Mouse (Mus musculus) cerebellum, adult 8-10 months (tissue): Measurements from ENCODE around the gene Olfr917.

Experiments used
- DNase-seq: peaks from one replicate; pipeline ENCODE4 v3.0.0; 2022

The Olfr917 gene

DNA sequence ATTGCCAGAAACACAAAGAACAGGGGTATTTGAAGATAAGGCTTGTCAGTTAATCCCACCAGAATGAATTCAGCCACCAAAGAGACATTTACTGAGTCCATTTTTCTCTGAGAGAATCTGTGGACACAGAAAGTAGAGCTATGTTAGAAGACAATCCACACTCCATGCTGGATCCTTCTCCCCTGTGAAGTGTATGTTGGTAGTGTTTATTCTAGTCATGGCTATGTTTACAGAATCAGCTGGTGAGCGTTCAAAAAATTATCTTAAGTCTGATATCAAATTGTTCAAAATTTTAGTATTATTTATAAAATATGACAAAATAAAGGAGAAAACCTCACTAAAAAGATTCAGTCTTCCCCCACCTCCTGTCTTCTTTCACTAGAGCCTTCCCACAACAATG, at the start of gene Olfr917:
TSS of gene Olfr917 (minus strand) at position 101 of the 400 bp plus-strand sequence.
- no peak for DNase-seq

DNA sequence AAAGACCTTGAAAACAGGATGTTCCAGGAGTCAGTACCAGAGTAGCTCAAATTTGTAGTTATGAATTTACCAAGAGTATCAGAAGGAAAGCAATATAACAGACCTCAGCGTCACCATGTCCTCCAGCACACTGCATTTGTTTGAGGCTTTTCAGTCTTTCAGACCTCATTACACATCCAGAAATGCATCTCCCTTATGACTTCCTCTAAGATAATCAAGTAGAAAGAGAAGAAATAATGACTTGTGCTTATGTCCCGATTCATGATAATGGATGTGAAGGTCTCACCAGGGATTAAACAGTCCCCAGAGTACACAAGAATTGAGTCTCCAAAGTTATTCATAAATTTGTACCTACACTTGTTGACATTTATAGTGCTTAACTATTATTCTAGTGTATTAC, 8.9 kb upstream of the Olfr917 start, which contains the start of gene Olfr918:
TSS of gene Olfr918 (minus strand) at position 101 of the 400 bp plus-strand sequence.
- no peak for DNase-seq

DNA sequence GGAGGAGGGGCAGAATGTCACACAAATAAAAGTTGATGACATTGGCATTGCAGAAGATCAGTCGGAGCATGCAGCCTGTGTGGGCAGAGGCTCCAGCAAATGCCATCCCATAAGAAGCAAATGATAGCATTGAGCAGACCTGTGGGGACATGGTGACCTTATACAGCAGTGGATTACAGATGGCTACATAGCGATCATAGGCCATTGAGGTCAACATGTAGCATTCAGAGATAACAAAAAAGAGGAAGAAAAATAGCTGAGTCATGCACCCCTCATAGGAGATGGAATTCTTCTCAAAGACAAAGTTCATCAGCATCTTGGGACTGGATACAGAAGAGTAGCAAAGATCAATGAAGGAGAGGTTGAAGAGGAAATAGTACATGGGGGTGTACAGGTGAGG, 7.2 kb upstream of the Olfr917 start:
- no peak for DNase-seq

DNA sequence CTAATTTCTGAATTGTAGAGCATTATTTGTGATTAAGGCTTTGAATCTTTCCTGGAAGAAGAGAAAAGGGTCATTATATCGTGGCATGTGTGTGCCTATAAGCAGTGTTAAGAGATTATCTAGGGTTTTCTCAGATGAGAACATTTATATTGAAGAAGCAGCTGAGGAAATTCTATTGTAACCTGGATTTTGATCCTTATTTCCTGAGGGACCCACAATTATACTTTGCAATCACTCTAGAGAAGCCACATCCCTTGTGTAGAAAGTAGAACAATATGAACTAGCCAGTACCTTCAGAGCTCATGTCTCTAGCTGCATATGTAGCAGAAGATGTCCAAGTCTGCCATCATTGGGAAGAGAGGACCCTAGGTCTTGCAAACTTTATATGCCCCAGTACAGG, 5.9 kb downstream of the Olfr917 start, which contains the start of gene Olfr916:
TSS of gene Olfr916 (minus strand) at position 101 of the 400 bp plus-strand sequence.
- DNase-seq, result no peak

DNA sequence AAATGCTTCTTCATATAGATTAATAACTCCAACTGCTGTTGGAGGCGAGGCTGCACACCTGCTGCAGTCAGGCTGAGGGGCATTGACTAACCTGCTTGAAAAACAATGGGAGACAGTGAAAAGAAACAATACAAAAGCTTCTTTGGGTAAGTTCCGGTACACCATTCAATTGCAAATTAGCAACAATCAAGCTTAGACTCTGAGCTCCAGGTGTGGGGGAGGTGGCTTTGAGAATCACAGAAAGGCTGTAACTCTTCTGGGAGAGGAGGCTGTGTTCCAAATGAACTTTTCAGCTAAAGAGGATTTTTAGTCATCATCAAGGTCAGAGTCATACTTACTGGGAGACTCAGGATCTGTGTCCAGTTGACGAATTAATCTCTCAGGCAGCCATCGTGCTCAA, 33.2 kb downstream of the Olfr917 start:
- no peak for DNase-seq
